Mouse (Mus musculus) liver, embryonic 14.5 days (tissue): Measurements from ENCODE around the gene Vat1. TPM values are rescaled to one million over a fixed set of nuclear protein-coding genes. Genes with fewer than 3 reads are reported as not detected.
"Not testable (repeated sequence)": the region's sequence is repeated elsewhere in the genome, so short reads cannot be mapped to it uniquely, and the experiment has no call there.

ENCODE experiments used
- ATAC-seq: fragments of 200-750 bp; cut with Nextera tagmentation; 2 replicates; pipeline ENCODE4 v1.8.0; 2017; ENCODE audit warnings: moderate number of reproducible peaks, mild to moderate bottlenecking, moderate library complexity; ENCODE audit not compliant: insufficient read depth
- DNase-seq, 3 experiments: peaks; one replicate each; pipeline ENCODE4 v3.0.0-alpha.2; 2012 to 2013; ENCODE audit warnings: low read depth in 3 of 3, low spot score in 3 of 3
- H3K27ac ChIP-seq: fragments of 300-500 bp; sonication (generic); 2 replicates; pipeline ENCODE4 v1.5.1; 2014; ENCODE audit warnings: moderate library complexity, mild to moderate bottlenecking, control low read depth, inconsistent platforms
- H3K27me3 ChIP-seq: fragments of 300-500 bp; sonication (generic); 2 replicates; pipeline ENCODE4 v1.6.1; 2014; ENCODE audit warnings: mild to moderate bottlenecking, low read length, moderate library complexity; ENCODE audit not compliant: control insufficient read depth, insufficient read depth
- H3K36me3 ChIP-seq: fragments of 300-500 bp; sonication (generic); replicated peaks from 2 replicates; pipeline ENCODE4 v1.6.1; 2014; ENCODE audit warnings: low read depth; ENCODE audit not compliant: control insufficient read depth, insufficient read depth
- H3K4me1 ChIP-seq, 2 experiments: fragments of 200-500 bp in 1 of 2; fragments of 300-500 bp in 1 of 2; sonication (generic) in 1 of 2; replicated peaks; 2 replicates each; pipeline ENCODE4 v1.6.1; 2012 to 2014; ENCODE audit warnings: antibody characterized with exemption in 1 of 2, inconsistent platforms in 1 of 2, low read length in 1 of 2; ENCODE audit not compliant: control insufficient read depth in 2 of 2, insufficient read depth in 2 of 2
- H3K4me2 ChIP-seq: fragments of 300-500 bp; sonication (generic); 2 replicates; pipeline ENCODE4 v1.6.1; 2014; ENCODE audit warnings: low read depth, mild to moderate bottlenecking, control low read depth, moderate library complexity
- H3K4me3 ChIP-seq, 2 experiments: fragments of 200-500 bp in 1 of 2; fragments of 300-500 bp in 1 of 2; sonication (generic) in 1 of 2; 2 replicates each; pipeline ENCODE4 v1.5.1; 2012 to 2014; ENCODE audit warnings: low read depth in 2 of 2, low read length in 2 of 2, mild to moderate bottlenecking in 2 of 2, control low read depth in 1 of 2, inconsistent platforms in 1 of 2, moderate library complexity in 1 of 2; ENCODE audit not compliant: insufficient read depth in 1 of 2
- H3K9ac ChIP-seq: fragments of 300-500 bp; sonication (generic); replicated peaks from 2 replicates; pipeline ENCODE4 v1.6.1; 2014; ENCODE audit warnings: mild to moderate bottlenecking, control low read depth, moderate library complexity
- H3K9me3 ChIP-seq: fragments of 300-500 bp; sonication (generic); 2 replicates; pipeline ENCODE4 v1.6.1; 2016; ENCODE audit warnings: low read length, mixed read lengths; ENCODE audit not compliant: control insufficient read depth
- CTCF ChIP-seq: IDR thresholded peaks from 2 replicates; pipeline ENCODE4 v1.5.1; 2016; ENCODE audit warnings: antibody characterized with exemption, low read depth, control low read depth
- EP300 ChIP-seq: IDR thresholded peaks from 2 replicates; pipeline ENCODE4 v1.6.1; 2016; ENCODE audit warnings: antibody characterized with exemption, low read depth
- WGBS: fragments of 180-500 bp; shearing (Covaris S2); extraction: QIAGEN DNeasy Blood & Tissue Kit; methylation state at CpG from one replicate; pipeline ENCODE4 v1.1.7; 2014; ENCODE audit not compliant: insufficient replicate concordance; 5-methylcytosine and 5-hydroxymethylcytosine counted together
- polyA plus RNA-seq, 2 experiments: library from polyadenylated mRNA; depleted of rRNA in 1 of 2; stranded (reverse) in 1 of 2; unstranded in 1 of 2; fragments of >200 nt; fragmentation: Nextera tagmentation in 1 of 2; extraction: Ambion mirVana in 1 of 2; gene quantifications; 2 replicates each; pipeline versions ENCODE4 v1.2.1 to v1.2.3; 2012 to 2014

The Vat1 gene
- polyA plus RNA-seq, 2 experiments, result 6.8 to 9.1 TPM

- no peaks in the 10 kb centered on the region for H3K27me3 ChIP-seq
- H3K4me2 ChIP-seq, result no peak overlapping the region
- ATAC-seq (no peak), DNase-seq (no peak)
- no peak for TF ChIP-seq EP300
- TF ChIP-seq CTCF, result no peak
- peaks cover 4 to 14% of the 10 kb centered on the region in 2 experiments; a peak in 3 of 4 replicates for H3K4me1 ChIP-seq
- H3K36me3 ChIP-seq, result no peaks in the 10 kb centered on the region
- H3K4me3 ChIP-seq, result no peak overlapping the region
- H3K9ac ChIP-seq, result no peak overlapping the region
- no peak overlapping the region for H3K27ac ChIP-seq
- WGBS, result 63% methylated on average over 10 of the region's 10 CpGs
- no peaks in the 10 kb centered on the region for H3K9me3 ChIP-seq
Measured at GRCm38 (mm10) chr11:101477552-101478211, 11.7 kb upstream of the Vat1 start.

- Histone ChIP-seq H3K4me1 (peaks cover 4 to 14% of the 10 kb centered on the region in 2 experiments; a peak in 3 of 4 replicates), H3K36me3 (no peaks in the 10 kb centered on the region), H3K4me3 (no peak overlapping the region), H3K27ac (no peak overlapping the region), H3K4me2 (no peak overlapping the region), H3K9ac (no peak overlapping the region), H3K27me3 (no peaks in the 10 kb centered on the region), H3K9me3 (no peaks in the 10 kb centered on the region)
- no peak for DNase-seq
- WGBS, result 55% methylated on average over 4 of the region's 4 CpGs
- ATAC-seq, result no peak
- TF ChIP-seq EP300 (no peak), CTCF (no peak)
Measured at GRCm38 (mm10) chr11:101477194-101477551, 11.1 kb upstream of the Vat1 start.

GRCm38 (mm10) chr11:101476361-101476760 lies 10.3 kb upstream of the Vat1 start:
- WGBS, result 70% methylated on average over 4 of the region's 4 CpGs
- H3K9me3 ChIP-seq, DNase-seq, H3K4me2 ChIP-seq, H3K27ac ChIP-seq, H3K27me3 ChIP-seq, H3K36me3 ChIP-seq, H3K9ac ChIP-seq, ATAC-seq, H3K4me3 ChIP-seq: not testable (repeated sequence)
- H3K4me1 ChIP-seq, result peaks cover 4 to 12% of the 10 kb centered on the region in 2 experiments; a peak in 3 of 4 replicates

GRCm38 (mm10) chr11:101474298-101474697 lies 8.3 kb upstream of the Vat1 start:
- no peak overlapping the region for H3K4me2 ChIP-seq
- no peaks in the 10 kb centered on the region for H3K9me3 ChIP-seq
- H3K9ac ChIP-seq, result no peak overlapping the region
- ATAC-seq, result no peak
- peaks cover under 1% of the 10 kb centered on the region for H3K27me3 ChIP-seq
- TF ChIP-seq EP300 (no peak), CTCF (no peak)
- WGBS, result 66% methylated on average over 5 of the region's 5 CpGs
- no peak overlapping the region for H3K27ac ChIP-seq
- H3K4me1 ChIP-seq, result no peaks in the 10 kb centered on the region; a peak in 1 of 4 replicates
- DNase-seq, result no peak
- H3K36me3 ChIP-seq, result no peaks in the 10 kb centered on the region
- H3K4me3 ChIP-seq, result no peak overlapping the region

GRCm38 (mm10) chr11:101473686-101474085 lies 7.7 kb upstream of the Vat1 start:
- not testable (repeated sequence) for H3K9me3 ChIP-seq, DNase-seq, H3K27ac ChIP-seq, H3K36me3 ChIP-seq, H3K9ac ChIP-seq, H3K4me1 ChIP-seq, H3K27me3 ChIP-seq, H3K4me2 ChIP-seq, H3K4me3 ChIP-seq, ATAC-seq
- WGBS, result 56% methylated on average over 1 of the region's 1 CpGs
